Mouse (Mus musculus) lung, postnatal 0 days (tissue): ENCODE results near the gene Golga1.

Source experiments
- CTCF ChIP-seq: IDR thresholded peaks from 2 replicates; pipeline ENCODE4 v1.5.1; 2016; ENCODE audit warnings: antibody characterized with exemption, mild to moderate bottlenecking
- EP300 ChIP-seq: IDR thresholded peaks from 2 replicates; pipeline ENCODE4 v1.6.1; 2016; ENCODE audit warnings: antibody characterized with exemption, mild to moderate bottlenecking, control low read depth

DNA sequence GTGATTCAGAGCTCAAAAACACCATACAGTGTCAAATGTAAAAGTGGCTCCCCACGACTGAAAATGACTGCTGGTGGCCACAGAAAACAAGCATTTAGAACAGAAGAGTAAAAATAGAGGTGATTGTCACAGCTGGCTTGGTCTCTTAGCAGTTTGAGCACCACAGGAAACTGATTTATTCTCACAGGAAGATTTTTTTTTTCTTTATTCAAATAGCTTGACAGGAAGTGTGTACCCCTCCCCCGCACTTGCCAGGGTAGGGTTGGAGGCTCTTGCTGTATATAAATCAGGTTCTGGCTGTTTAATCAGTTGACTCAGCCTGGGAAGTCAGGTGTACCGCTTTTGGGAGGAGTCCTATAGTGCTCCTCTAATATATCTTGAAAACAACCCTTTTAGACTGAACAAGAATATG, 56.4 kb downstream of the Golga1 start:
- TF ChIP-seq CTCF (no peak), EP300 (no peak)
